Mouse (Mus musculus): Measurements from ENCODE around the gene Pdcd2l.

- TF ChIP-seq CTCF (IDR thresholded peaks at IDR 0.05; ENCODE audit: low read depth) (no peak), EP300 (optimal IDR thresholded peaks at IDR 0.05) (no peak)
Measured at GRCm38 (mm10) chr7:34228641-34229040, 32.2 kb upstream of the Pdcd2l start.
